Mouse (Mus musculus) forebrain, embryonic 13.5 days (tissue): Measurements from ENCODE around the gene Lce1h. TPM values are rescaled to one million over a fixed set of nuclear protein-coding genes. Genes with fewer than 3 reads are reported as not detected.

Experiments
- ATAC-seq: fragments of 200-750 bp; cut with Nextera tagmentation; 2 replicates; pipeline ENCODE4 v1.8.0; 2017
- H3K27ac ChIP-seq: fragments of 300-500 bp; sonication (generic); 2 replicates; pipeline ENCODE4 v1.5.1; 2015; ENCODE audit warnings: inconsistent platforms, mild to moderate bottlenecking, moderate library complexity
- H3K27me3 ChIP-seq: fragments of 300-500 bp; sonication (generic); 2 replicates; pipeline ENCODE4 v1.6.1; 2015; ENCODE audit warnings: mild to moderate bottlenecking, inconsistent platforms
- H3K36me3 ChIP-seq: fragments of 300-500 bp; sonication (generic); 2 replicates; pipeline ENCODE4 v1.6.1; 2015; ENCODE audit warnings: mild to moderate bottlenecking, inconsistent platforms; ENCODE audit not compliant: poor library complexity, severe bottlenecking
- H3K4me1 ChIP-seq: fragments of 300-500 bp; sonication (generic); 2 replicates; pipeline ENCODE4 v1.6.1; 2015; ENCODE audit warnings: inconsistent platforms
- H3K4me2 ChIP-seq: fragments of 300-500 bp; sonication (generic); 2 replicates; pipeline ENCODE4 v1.6.1; 2015; ENCODE audit warnings: inconsistent platforms, mild to moderate bottlenecking, moderate library complexity
- H3K4me3 ChIP-seq: fragments of 300-500 bp; sonication (generic); 2 replicates; pipeline ENCODE4 v1.5.1; 2015; ENCODE audit warnings: mild to moderate bottlenecking, inconsistent platforms
- H3K9ac ChIP-seq: fragments of 300-500 bp; sonication (generic); 2 replicates; pipeline ENCODE4 v1.6.1; 2015; ENCODE audit warnings: mild to moderate bottlenecking, inconsistent platforms
- H3K9me3 ChIP-seq: fragments of 300-500 bp; sonication (generic); replicated peaks from 2 replicates; pipeline ENCODE4 v1.6.1; 2016; ENCODE audit warnings: inconsistent platforms
- WGBS: fragments of 180-500 bp; shearing (Covaris S2); methylation state at CpG from one replicate; pipeline ENCODE4 v1.1.7; 2015; 5-methylcytosine and 5-hydroxymethylcytosine counted together
- polyA plus RNA-seq: library from polyadenylated mRNA; unstranded; fragments of >200 nt; fragmentation: Nextera tagmentation; extraction: Ambion mirVana; gene quantifications from 2 replicates; pipeline ENCODE4 v1.2.1, GENCODE M21; 2015

Lce1h gene
- polyA plus RNA-seq: not detected in 2 replicates

- no peak for ATAC-seq
- Histone ChIP-seq H3K4me3 (no peak within 1 kb of the TSS), H3K9me3 (no peaks in the 10 kb centered on the region), H3K27me3 (no peaks in the 10 kb centered on the region), H3K27ac (no peak within 1 kb of the TSS), H3K4me2 (no peak within 1 kb of the TSS), H3K9ac (no peak within 1 kb of the TSS), H3K4me1 (no peaks in the 10 kb centered on the region), H3K36me3 (no peaks in the 10 kb centered on the region)
- 96% methylated on average over 1 of the region's 1 CpGs for WGBS
Measured at GRCm38 (mm10) chr3:92764965-92765364, at the start of gene Lce1h. Gene Lce1h (minus strand): TSS chr3:92765065.

- no peaks in the 10 kb centered on the region for H3K36me3 ChIP-seq
- no peak within 1 kb of the TSS for H3K4me3 ChIP-seq
- no peak for ATAC-seq
Measured at GRCm38 (mm10) chr3:92807791-92808190, 42.9 kb upstream of the Lce1h start, which contains the start of gene Lce1k. Gene Lce1k (minus strand): TSS chr3:92807891.

GRCm38 (mm10) chr3:92790414-92790813 lies 25.5 kb upstream of the Lce1h start, which contains the start of gene Lce1j:
Gene Lce1j (minus strand): TSS chr3:92790514.
- 93% methylated on average over 1 of the region's 1 CpGs for WGBS
- Histone ChIP-seq H3K9me3 (no peaks in the 10 kb centered on the region), H3K4me2 (no peak within 1 kb of the TSS), H3K9ac (no peak within 1 kb of the TSS), H3K4me3 (no peak within 1 kb of the TSS), H3K36me3 (no peaks in the 10 kb centered on the region), H3K4me1 (no peaks in the 10 kb centered on the region), H3K27me3 (no peaks in the 10 kb centered on the region), H3K27ac (no peak within 1 kb of the TSS)
- no peak for ATAC-seq

More at GRCm38 (mm10) chr3:92807791-92808190, 42.9 kb upstream of the Lce1h start, which contains the start of gene Lce1k:
- Histone ChIP-seq H3K9ac (no peak within 1 kb of the TSS), H3K27ac (no peak within 1 kb of the TSS), H3K4me2 (no peak within 1 kb of the TSS), H3K27me3 (no peaks in the 10 kb centered on the region), H3K4me1 (no peaks in the 10 kb centered on the region), H3K9me3 (no peaks in the 10 kb centered on the region)

- WGBS: 89% methylated on average over 1 of the region's 1 CpGs
- no peak within 1 kb of the TSS for H3K4me3 ChIP-seq
- H3K9ac ChIP-seq: no peak within 1 kb of the TSS
- H3K9me3 ChIP-seq: no peaks in the 10 kb centered on the region
- H3K27ac ChIP-seq: no peak within 1 kb of the TSS
- H3K36me3 ChIP-seq: no peaks in the 10 kb centered on the region
- ATAC-seq: no peak
- H3K4me1 ChIP-seq: no peaks in the 10 kb centered on the region
- H3K27me3 ChIP-seq: no peaks in the 10 kb centered on the region
- H3K4me2 ChIP-seq: no peak within 1 kb of the TSS
Measured at GRCm38 (mm10) chr3:92778799-92779198, 13.9 kb upstream of the Lce1h start, which contains the start of gene Lce1i. Gene Lce1i (minus strand): TSS chr3:92778899.

- no peaks in the 10 kb centered on the region for H3K4me1 ChIP-seq
- ATAC-seq: no peak
- no peak overlapping the region for H3K4me2 ChIP-seq
- H3K27ac ChIP-seq: no peak overlapping the region
- H3K9me3 ChIP-seq: no peaks in the 10 kb centered on the region
- H3K9ac ChIP-seq: no peak overlapping the region
- 18% methylated on average over 3 of the region's 3 CpGs for WGBS
- H3K27me3 ChIP-seq: no peaks in the 10 kb centered on the region
- H3K36me3 ChIP-seq: no peaks in the 10 kb centered on the region
- H3K4me3 ChIP-seq: no peak overlapping the region
Measured at GRCm38 (mm10) chr3:92771573-92771972, 6.7 kb upstream of the Lce1h start.

- 54% methylated on average over 3 of the region's 3 CpGs for WGBS
- no peak overlapping the region for H3K9ac ChIP-seq
- no peak for ATAC-seq
Measured at GRCm38 (mm10) chr3:92753197-92753596, 11.7 kb downstream of the Lce1h start.

GRCm38 (mm10) chr3:92752238-92752637 lies 12.6 kb downstream of the Lce1h start, which contains the start of gene Lce1g:
Gene Lce1g (minus strand): TSS chr3:92752338.
- WGBS: 94% methylated on average over 1 of the region's 1 CpGs
- no peak within 1 kb of the TSS for H3K9ac ChIP-seq
- no peak within 1 kb of the TSS for H3K4me3 ChIP-seq
- no peaks in the 10 kb centered on the region for H3K9me3 ChIP-seq
- no peak for ATAC-seq
- no peaks in the 10 kb centered on the region for H3K36me3 ChIP-seq
- H3K4me2 ChIP-seq: no peak within 1 kb of the TSS
- H3K27me3 ChIP-seq: no peaks in the 10 kb centered on the region
- H3K4me1 ChIP-seq: no peaks in the 10 kb centered on the region
- no peak within 1 kb of the TSS for H3K27ac ChIP-seq

More at GRCm38 (mm10) chr3:92753197-92753596, 11.7 kb downstream of the Lce1h start:
- no peak overlapping the region for H3K27ac ChIP-seq
- no peak overlapping the region for H3K4me3 ChIP-seq
- H3K27me3 ChIP-seq: no peaks in the 10 kb centered on the region
- H3K4me1 ChIP-seq: no peaks in the 10 kb centered on the region
- no peaks in the 10 kb centered on the region for H3K9me3 ChIP-seq
- H3K36me3 ChIP-seq: no peaks in the 10 kb centered on the region
- no peak overlapping the region for H3K4me2 ChIP-seq

GRCm38 (mm10) chr3:92738996-92739395 lies 25.9 kb downstream of the Lce1h start, which contains the start of gene Gm38119:
Gene Gm38119 (minus strand): TSS chr3:92739096.
- 74% methylated on average over 1 of the region's 1 CpGs for WGBS
- Histone ChIP-seq H3K9ac (no peak within 1 kb of the TSS), H3K27me3 (no peaks in the 10 kb centered on the region), H3K36me3 (no peaks in the 10 kb centered on the region), H3K27ac (no peak within 1 kb of the TSS), H3K4me2 (no peak within 1 kb of the TSS), H3K9me3 (no peaks in the 10 kb centered on the region), H3K4me1 (no peaks in the 10 kb centered on the region), H3K4me3 (no peak within 1 kb of the TSS)
- ATAC-seq: no peak

GRCm38 (mm10) chr3:92722631-92723030 lies 42.2 kb downstream of the Lce1h start:
- Histone ChIP-seq H3K4me3 (no peak overlapping the region), H3K4me2 (no peak overlapping the region), H3K36me3 (no peaks in the 10 kb centered on the region), H3K4me1 (no peaks in the 10 kb centered on the region), H3K27ac (no peak overlapping the region), H3K27me3 (no peaks in the 10 kb centered on the region), H3K9ac (no peak overlapping the region), H3K9me3 (no peaks in the 10 kb centered on the region)
- 88% methylated on average over 5 of the region's 5 CpGs for WGBS
- no peak for ATAC-seq

GRCm38 (mm10) chr3:92720250-92720649 lies 44.6 kb downstream of the Lce1h start, which contains the start of gene Lce1f:
Gene Lce1f (minus strand): TSS chr3:92720350.
- H3K27me3 ChIP-seq: no peaks in the 10 kb centered on the region
- no peak within 1 kb of the TSS for H3K4me2 ChIP-seq
- H3K4me1 ChIP-seq: no peaks in the 10 kb centered on the region
- 80% methylated on average over 3 of the region's 3 CpGs for WGBS
- no peak within 1 kb of the TSS for H3K27ac ChIP-seq
- no peak within 1 kb of the TSS for H3K9ac ChIP-seq
- no peak within 1 kb of the TSS for H3K4me3 ChIP-seq
- ATAC-seq: no peak
- no peaks in the 10 kb centered on the region for H3K9me3 ChIP-seq
- H3K36me3 ChIP-seq: no peaks in the 10 kb centered on the region

GRCm38 (mm10) chr3:92715122-92715521 lies 49.7 kb downstream of the Lce1h start:
- H3K4me2 ChIP-seq: no peak overlapping the region
- ATAC-seq: no peak
- H3K4me3 ChIP-seq: no peak overlapping the region
- H3K9me3 ChIP-seq: no peaks in the 10 kb centered on the region
- H3K36me3 ChIP-seq: no peaks in the 10 kb centered on the region
- no peaks in the 10 kb centered on the region for H3K4me1 ChIP-seq
- no peak overlapping the region for H3K9ac ChIP-seq
- no peak overlapping the region for H3K27ac ChIP-seq
- no peaks in the 10 kb centered on the region for H3K27me3 ChIP-seq
